Mouse (Mus musculus) liver, adult 2 months (tissue): ENCODE results near the gene Rgs7bp.

ENCODE experiments used
- CTCF ChIP-seq: fragments of 200-500 bp; IDR thresholded peaks from 2 replicates; pipeline ENCODE4 v1.5.1; 2011; ENCODE audit warnings: low read depth, low read length, control low read depth
- POLR2A ChIP-seq: fragments of 200-500 bp; IDR thresholded peaks from 2 replicates; pipeline ENCODE4 v1.6.1; 2011; ENCODE audit warnings: low read length, control low read depth; ENCODE audit not compliant: insufficient read depth; ENCODE audit errors: extremely low read depth

GRCm38 (mm10) chr13:104940483-104940882, 114.2 kb downstream of the Rgs7bp start:
- TF ChIP-seq CTCF (no peak), POLR2A (no peak)
